Mouse (Mus musculus): ENCODE measurements around the gene Pax6. TPM values are rescaled to one million over a fixed set of nuclear protein-coding genes. Genes with fewer than 3 reads are reported as not detected.

Gene Pax6
- 0.09 and 0.19 TPM in 2 replicates for polyA plus RNA-seq (2015; fragmentation: Nextera tagmentation; extraction: Ambion mirVana)

- H3K27ac ChIP-seq (replicated peaks) = no peak within 1 kb of the TSS
- no peak within 1 kb of the TSS for H3K9ac ChIP-seq
- H3K4me1 ChIP-seq = peaks cover 25% of the 10 kb centered on the region
- H3K4me3 ChIP-seq = peak within 1 kb of the TSS; percentile 23
- H3K27me3 ChIP-seq (replicated peaks) = peaks cover 100% of the 10 kb centered on the region
- no peaks in the 10 kb centered on the region for H3K36me3 ChIP-seq
- no peaks in the 10 kb centered on the region for H3K9me3 ChIP-seq
- ATAC-seq (ENCODE audit: extremely low read depth, insufficient number of reproducible peaks, low FRiP score, low TSS enrichment) = no peak
- peak within 1 kb of the TSS; percentile 35 for H3K4me2 ChIP-seq
- 1% methylated on average over 44 of the region's 44 CpGs for WGBS
These were observed at the start of gene Pax6 for GRCm38 (mm10) chr2:105668271-105669270. Gene Pax6 (plus strand): TSS chr2:105668900.

- WGBS = 59% methylated on average over 2 of the region's 2 CpGs
- no peak overlapping the region for H3K9ac ChIP-seq
- no peak overlapping the region for H3K4me2 ChIP-seq
- peaks cover 58% of the 10 kb centered on the region for H3K27me3 ChIP-seq (replicated peaks)
- H3K4me3 ChIP-seq = no peak overlapping the region
- no peaks in the 10 kb centered on the region for H3K36me3 ChIP-seq
- ATAC-seq (ENCODE audit: extremely low read depth, insufficient number of reproducible peaks, low FRiP score, low TSS enrichment) = no peak
- no peaks in the 10 kb centered on the region for H3K4me1 ChIP-seq
- H3K27ac ChIP-seq (replicated peaks) = no peak overlapping the region
- no peaks in the 10 kb centered on the region for H3K9me3 ChIP-seq
These were observed 19.8 kb upstream of the Pax6 start for GRCm38 (mm10) chr2:105648933-105649332.

GRCm38 (mm10) chr2:105656456-105656855, 12.2 kb upstream of the Pax6 start:
- H3K9me3 ChIP-seq = no peaks in the 10 kb centered on the region
- H3K36me3 ChIP-seq = no peaks in the 10 kb centered on the region
- ATAC-seq (ENCODE audit: extremely low read depth, insufficient number of reproducible peaks, low FRiP score, low TSS enrichment) = no peak
- H3K4me2 ChIP-seq = no peak overlapping the region
- WGBS = 74% methylated on average over 8 of the region's 8 CpGs
- peaks cover 16% of the 10 kb centered on the region for H3K4me1 ChIP-seq
- H3K27ac ChIP-seq (replicated peaks) = no peak overlapping the region
- H3K27me3 ChIP-seq (replicated peaks) = peaks cover 94% of the 10 kb centered on the region
- no peak overlapping the region for H3K4me3 ChIP-seq
- no peak overlapping the region for H3K9ac ChIP-seq

DNA sequence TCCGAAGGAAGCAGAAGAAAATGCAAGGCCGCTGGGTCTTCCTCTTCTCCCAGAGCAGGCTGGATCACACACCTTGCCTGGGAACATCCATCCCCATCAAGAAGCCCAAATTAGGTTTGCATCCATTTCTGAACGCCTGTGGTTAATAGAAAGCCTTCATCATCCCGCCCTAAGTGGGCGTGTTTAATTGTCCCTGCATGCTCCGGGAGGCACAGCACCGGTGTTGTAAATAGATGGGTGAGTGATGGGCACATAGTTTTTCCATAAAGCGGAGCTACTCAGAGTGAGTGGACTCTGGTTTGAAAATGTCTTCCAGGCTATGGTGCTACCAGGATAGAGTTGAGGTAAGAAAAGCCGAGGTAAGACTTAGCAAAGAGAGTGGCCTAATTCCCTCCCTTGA, 9.3 kb upstream of the Pax6 start:
- Histone ChIP-seq H3K27ac (replicated peaks) (no peak overlapping the region), H3K4me2 (peak overlapping the region; percentile 62), H3K27me3 (replicated peaks) (peaks cover 97% of the 10 kb centered on the region), H3K9ac (no peak overlapping the region), H3K4me1 (peaks cover 16% of the 10 kb centered on the region), H3K4me3 (peak overlapping the region; percentile 40), H3K36me3 (no peaks in the 10 kb centered on the region), H3K9me3 (no peaks in the 10 kb centered on the region)
- ATAC-seq (ENCODE audit: extremely low read depth, insufficient number of reproducible peaks, low FRiP score, low TSS enrichment) = no peak
- WGBS = 10% methylated on average over 9 of the region's 9 CpGs

GRCm38 (mm10) chr2:105659926-105660873, 8.5 kb upstream of the Pax6 start:
- Histone ChIP-seq H3K36me3 (no peaks in the 10 kb centered on the region), H3K27ac (replicated peaks) (no peak overlapping the region), H3K9me3 (no peaks in the 10 kb centered on the region), H3K9ac (no peak overlapping the region), H3K4me3 (peak overlapping the region; percentile 40), H3K4me1 (peaks cover 16% of the 10 kb centered on the region), H3K4me2 (peak overlapping the region; percentile 62), H3K27me3 (replicated peaks) (peaks cover 97% of the 10 kb centered on the region)
- 1% methylated on average over 41 of the region's 41 CpGs for WGBS
- ATAC-seq (ENCODE audit: extremely low read depth, insufficient number of reproducible peaks, low FRiP score, low TSS enrichment) = no peak

- Histone ChIP-seq H3K9me3 (no peaks in the 10 kb centered on the region), H3K4me3 (peak overlapping the region; percentile 40), H3K36me3 (no peaks in the 10 kb centered on the region), H3K4me2 (peak overlapping the region; percentile 62), H3K9ac (no peak overlapping the region), H3K27ac (replicated peaks) (no peak overlapping the region), H3K27me3 (replicated peaks) (peaks cover 98% of the 10 kb centered on the region), H3K4me1 (peaks cover 16% of the 10 kb centered on the region)
- WGBS = 2% methylated on average over 26 of the region's 26 CpGs
- ATAC-seq (ENCODE audit: extremely low read depth, insufficient number of reproducible peaks, low FRiP score, low TSS enrichment) = no peak
These were observed 7.7 kb upstream of the Pax6 start for GRCm38 (mm10) chr2:105660874-105661622.

GRCm38 (mm10) chr2:105661623-105662066, 7.1 kb upstream of the Pax6 start:
- H3K27me3 ChIP-seq (replicated peaks) = peaks cover 99% of the 10 kb centered on the region
- 2% methylated on average over 18 of the region's 18 CpGs for WGBS
- H3K4me2 ChIP-seq = no peak overlapping the region
- no peaks in the 10 kb centered on the region for H3K9me3 ChIP-seq
- peaks cover 18% of the 10 kb centered on the region for H3K4me1 ChIP-seq
- no peak overlapping the region for H3K9ac ChIP-seq
- no peak overlapping the region for H3K27ac ChIP-seq (replicated peaks)
- ATAC-seq (ENCODE audit: extremely low read depth, insufficient number of reproducible peaks, low FRiP score, low TSS enrichment) = no peak
- no peaks in the 10 kb centered on the region for H3K36me3 ChIP-seq
- H3K4me3 ChIP-seq = no peak overlapping the region

GRCm38 (mm10) chr2:105662121-105662520, 6.6 kb upstream of the Pax6 start:
- H3K27ac ChIP-seq (replicated peaks) = no peak overlapping the region
- 7% methylated on average over 16 of the region's 16 CpGs for WGBS
- H3K9me3 ChIP-seq = no peaks in the 10 kb centered on the region
- no peak overlapping the region for H3K4me2 ChIP-seq
- peaks cover 99% of the 10 kb centered on the region for H3K27me3 ChIP-seq (replicated peaks)
- H3K36me3 ChIP-seq = no peaks in the 10 kb centered on the region
- H3K4me3 ChIP-seq = no peak overlapping the region
- no peak overlapping the region for H3K9ac ChIP-seq
- ATAC-seq (ENCODE audit: extremely low read depth, insufficient number of reproducible peaks, low FRiP score, low TSS enrichment) = no peak
- peaks cover 23% of the 10 kb centered on the region for H3K4me1 ChIP-seq

GRCm38 (mm10) chr2:105662606-105663005, 6.1 kb upstream of the Pax6 start:
- WGBS = 6% methylated on average over 7 of the region's 7 CpGs
- H3K27me3 ChIP-seq (replicated peaks) = peaks cover 99% of the 10 kb centered on the region
- H3K9ac ChIP-seq = no peak overlapping the region
- no peaks in the 10 kb centered on the region for H3K9me3 ChIP-seq
- no peaks in the 10 kb centered on the region for H3K36me3 ChIP-seq
- no peak overlapping the region for H3K4me3 ChIP-seq
- peaks cover 24% of the 10 kb centered on the region for H3K4me1 ChIP-seq
- no peak overlapping the region for H3K27ac ChIP-seq (replicated peaks)
- no peak overlapping the region for H3K4me2 ChIP-seq
- no peak for ATAC-seq (ENCODE audit: extremely low read depth, insufficient number of reproducible peaks, low FRiP score, low TSS enrichment)

- H3K4me3 ChIP-seq = 0 out of 2 replicates have a peak overlapping the region, but pooled peaks have one; percentile 2
- no peak overlapping the region for H3K4me2 ChIP-seq
- no peak overlapping the region for H3K27ac ChIP-seq (replicated peaks)
- ATAC-seq (ENCODE audit: extremely low read depth, insufficient number of reproducible peaks, low FRiP score, low TSS enrichment) = no peak
- no peaks in the 10 kb centered on the region for H3K36me3 ChIP-seq
- H3K9me3 ChIP-seq = no peaks in the 10 kb centered on the region
- peaks cover 24% of the 10 kb centered on the region for H3K4me1 ChIP-seq
- peaks cover 100% of the 10 kb centered on the region for H3K27me3 ChIP-seq (replicated peaks)
- 2% methylated on average over 10 of the region's 10 CpGs for WGBS
- no peak overlapping the region for H3K9ac ChIP-seq
These were observed 5.6 kb upstream of the Pax6 start for GRCm38 (mm10) chr2:105663101-105663511.
